In genomic region chr10:42029502-42029901, GRCm38 (mm10) we compare ENCODE assay signal across 12 mouse cellular contexts. TPM values are rescaled to one million over a fixed set of nuclear protein-coding genes. Genes with fewer than 3 reads are reported as not detected.
A peak's percentile ranks its signal among the peaks of the same experiment; 100 is the strongest.
DNase-seq lines count a peak whose midpoint lies in the region; TF ChIP-seq lines count a peak whose summit lies in the region.
"Had no signal": no experiment of that assay in that cellular context is flagged by ENCODE, and none has a peak within 500 bp of the region (broad histone marks: within the 10 kb centered on the region; RNA-seq: fewer than 3 reads in every experiment).

No protein-coding gene starts in this region.

- H3K4me3 ChIP-seq in layer of hippocampus, adult 2 months, result no peak overlapping the region
- H3K4me3 ChIP-seq: embryonic facial prominence, embryonic 15.5 days; heart, embryonic 13.5 days; limb, embryonic 13.5 days; neural tube, embryonic 12.5 days had no signal

- TF ChIP-seq CTCF in layer of hippocampus, adult 2 months (conservative IDR thresholded peaks at IDR 0.05), result peak; percentile 57

- peak; percentile 26 for DNase-seq in adrenal gland, postnatal 14 days
- no peak for DNase-seq in adrenal gland, postnatal 25 days
- DNase-seq in layer of hippocampus, adult 2 months (ENCODE audit: low spot score in 2 of 2), result no peak
- no peak for DNase-seq in layer of hippocampus, adult 11-12 months (ENCODE audit: low spot score)
- peak; percentile 26 for DNase-seq in induced T-regulatory cell, adult 2 months (ENCODE audit: low read depth)
- DNase-seq in thymus, postnatal 14 days, result peak; percentile 41
- DNase-seq in layer of hippocampus, adult 9-11 months, result no peak
- no peak for DNase-seq in gastrocnemius, postnatal 14 days

- no peak overlapping the region for H3K27ac ChIP-seq in layer of hippocampus, adult 2 months
- H3K27ac ChIP-seq: embryonic facial prominence, embryonic 15.5 days; heart, embryonic 13.5 days; limb, embryonic 13.5 days; neural tube, embryonic 12.5 days had no signal

- intact Hi-C loops in gastrocnemius, postnatal 14 days (cut with DNase I; ENCODE audit: low total_unique reads), result loop anchor here (5.0 kb wide), 2 partner anchors 47 to 248 kb away; partner anchors contain the start of gene Foxo3

RNA-seq across cellular contexts. Expression of gene Armc2, which starts 11.3 kb away (rescaled TPM):
- total RNA-seq in adrenal gland, postnatal 14 days (2021), result 0.74 and 1.4 TPM in 2 replicates
- 1.2 and 2.9 TPM in 2 replicates for total RNA-seq in adrenal gland, postnatal 25 days (2021)
- total RNA-seq in layer of hippocampus, adult 2 months (2021), result 10 to 100 TPM; 11.1 to 11.8 TPM
- total RNA-seq in gastrocnemius, postnatal 14 days (2021), result under 1 TPM; 0.29 to 0.47 TPM

Comparison
In these comparisons a context has a peak if more than half of its experiments do, and no peak if none do; other contexts are left out.
1. DNase-seq: peak in adrenal gland, postnatal 14 days (single experiment), induced T-regulatory cell, adult 2 months (single experiment) and thymus, postnatal 14 days (single experiment); none in adrenal gland, postnatal 25 days (single experiment), layer of hippocampus, adult 2 months (0 of 2), layer of hippocampus, adult 11-12 months (single experiment), layer of hippocampus, adult 9-11 months (single experiment) and gastrocnemius, postnatal 14 days (single experiment).